Mouse (Mus musculus) retina, embryonic 14.5 days (tissue): ENCODE results near the gene Riiad1.

Experiments
- DNase-seq: peaks from one replicate; pipeline ENCODE4 v3.0.0-alpha.2; 2015; ENCODE audit warnings: low spot score

Riiad1 gene

DNA sequence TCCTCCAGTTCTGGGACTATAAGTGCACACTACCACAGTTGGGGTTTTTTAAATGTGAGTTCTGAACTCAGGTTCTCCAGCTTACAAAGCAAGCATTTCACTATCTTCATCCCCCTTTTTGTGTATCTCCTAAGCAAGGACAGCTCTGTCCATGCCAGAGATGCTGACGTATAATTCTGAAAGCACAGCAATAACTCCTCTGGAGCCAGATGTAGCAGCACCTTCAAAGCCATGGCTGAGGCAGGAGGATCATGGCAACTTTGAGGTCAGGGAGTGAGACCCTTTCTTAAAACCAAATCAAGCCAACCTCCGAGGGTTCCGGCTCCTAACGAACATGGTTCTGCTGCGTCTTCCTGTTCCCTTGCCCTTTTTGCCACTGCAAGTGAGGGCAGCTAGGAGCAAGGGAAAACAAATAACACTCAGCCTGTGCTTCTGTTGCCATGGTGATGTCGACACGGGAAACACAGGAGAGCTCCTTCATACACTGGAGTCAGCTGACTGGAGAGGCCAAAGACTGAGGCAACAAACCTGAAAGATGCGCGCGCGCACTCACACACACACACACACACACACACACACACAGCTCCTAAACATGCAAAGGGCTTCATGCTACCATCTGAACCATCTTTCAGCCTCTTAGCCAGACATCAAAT lies 16.1 kb downstream of the Riiad1 start:
- no peak for DNase-seq

- no peak for DNase-seq
Measured at GRCm38 (mm10) chr3:94459834-94460233, 20.3 kb downstream of the Riiad1 start.

GRCm38 (mm10) chr3:94457055-94457454 lies 23.1 kb downstream of the Riiad1 start:
- no peak for DNase-seq

GRCm38 (mm10) chr3:94456529-94457000 lies 23.6 kb downstream of the Riiad1 start:
- peak; percentile 98 for DNase-seq

GRCm38 (mm10) chr3:94449377-94449776 lies 30.8 kb downstream of the Riiad1 start:
- no peak for DNase-seq

DNA sequence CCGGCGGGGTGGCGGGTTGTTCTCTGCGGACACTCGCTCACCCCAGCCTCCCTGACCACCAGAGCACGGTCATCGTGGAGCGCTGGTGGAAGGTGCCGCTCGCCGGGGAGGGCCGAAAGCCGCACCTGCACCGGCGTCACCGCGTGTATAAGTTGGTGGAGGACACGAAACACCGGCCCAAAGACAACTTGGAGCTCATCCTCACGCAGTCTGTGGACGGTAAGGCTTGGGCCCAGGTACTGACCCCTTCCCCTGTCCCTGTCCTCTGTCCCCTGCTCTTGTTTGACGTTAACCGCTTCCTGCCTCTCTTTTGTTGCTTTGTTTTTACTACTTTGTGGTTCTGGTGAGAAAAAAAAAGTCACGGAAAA lies 36.6 kb downstream of the Riiad1 start, which contains the start of gene Oaz3:
Oaz3 (minus strand) TSS at position 319 of the 368 bp plus-strand sequence.
- no peak for DNase-seq

DNA sequence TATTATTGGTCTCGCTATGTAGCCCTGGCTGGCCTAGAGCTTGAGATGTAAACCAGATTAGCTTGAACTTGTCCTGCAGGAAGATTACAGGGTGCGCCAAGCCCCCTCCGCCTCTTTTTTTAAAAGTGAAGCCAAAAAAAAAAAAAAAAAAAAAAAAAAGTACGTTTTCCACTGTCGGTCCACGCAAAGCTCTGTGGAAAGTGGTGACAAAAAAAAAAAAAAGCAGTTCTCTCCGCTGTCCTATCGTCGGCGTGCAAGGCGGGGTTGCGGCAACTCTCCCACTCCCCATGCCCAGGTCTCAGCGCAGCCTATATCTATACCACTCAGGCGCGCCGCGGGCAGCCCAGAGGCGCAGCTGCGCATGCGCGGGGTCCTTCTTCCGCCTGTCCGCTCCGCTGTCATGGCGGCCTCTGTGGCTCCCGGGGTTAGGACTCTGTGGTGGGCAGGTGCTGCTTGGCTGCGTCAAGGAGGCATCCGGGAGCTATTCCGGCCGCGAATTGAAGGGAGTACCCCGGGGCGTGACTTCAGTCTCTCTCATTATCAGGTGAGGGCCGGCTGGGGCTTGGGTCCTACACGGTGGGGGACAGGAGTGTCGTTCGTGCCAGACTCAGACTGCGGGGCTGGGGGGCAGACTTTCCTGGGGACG lies 37.1 kb downstream of the Riiad1 start, which contains the start of gene Mrpl9:
Mrpl9 (plus strand) TSS at position 368 of the 646 bp plus-strand sequence.
- peak; percentile 99 for DNase-seq

DNA sequence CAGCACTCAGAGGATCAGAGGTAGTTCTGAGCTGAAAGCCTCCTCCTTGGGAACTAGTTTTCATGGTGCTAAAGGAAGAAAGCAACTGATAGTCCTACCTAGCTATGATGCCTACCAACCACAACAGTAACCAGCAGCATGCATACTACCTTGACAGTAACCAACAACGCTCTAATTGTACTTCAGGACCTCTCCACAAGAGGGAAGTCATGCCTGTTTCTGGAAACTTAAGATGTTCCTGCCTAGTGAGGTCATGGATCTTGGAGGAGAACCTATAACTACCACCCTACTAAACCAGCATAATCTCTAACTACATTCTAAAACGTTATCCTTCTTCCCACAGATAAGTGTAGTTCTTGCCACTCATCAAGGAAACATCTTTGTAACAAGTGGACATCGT lies 39.0 kb downstream of the Riiad1 start:
- peak; percentile 51 for DNase-seq

GRCm38 (mm10) chr3:94436420-94436819 lies 43.7 kb downstream of the Riiad1 start:
- no peak for DNase-seq

- no peak for DNase-seq
Measured at GRCm38 (mm10) chr3:94434305-94434704, 45.8 kb downstream of the Riiad1 start.

DNA sequence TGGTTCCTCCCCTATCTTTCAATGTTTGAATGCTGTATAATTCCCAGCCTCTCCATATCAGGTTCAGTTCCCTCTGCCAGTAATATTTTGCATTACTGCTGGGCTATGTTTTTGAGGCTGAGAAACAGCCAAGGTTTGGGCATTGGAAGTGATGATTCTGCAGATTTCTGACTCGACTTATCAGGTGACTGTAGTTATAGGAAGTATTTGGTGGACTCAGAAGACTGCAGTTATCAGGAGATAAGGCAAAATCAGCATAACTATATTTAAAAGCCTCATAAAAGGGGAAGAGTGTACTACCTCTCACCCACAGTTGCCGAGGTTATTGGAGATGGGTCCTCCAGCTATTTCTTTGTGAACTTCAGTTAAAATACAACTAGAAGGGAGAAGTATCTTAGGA lies 49.2 kb downstream of the Riiad1 start:
- no peak for DNase-seq
